Mouse (Mus musculus) T-cell, adult 66 days (primary cell): Measurements from ENCODE around the gene Dmrtc1c1. TPM values are rescaled to one million over a fixed set of nuclear protein-coding genes. Genes with fewer than 3 reads are reported as not detected.

Experiments
- total RNA-seq, 2 experiments: library from RNA; stranded (reverse); gene quantifications; 3 replicates in 1 of 2; 4 replicates in 1 of 2; pipeline ENCODE4 v1.2.4; 2023

Gene Dmrtc1c1
- not detected for total RNA-seq

DNA sequence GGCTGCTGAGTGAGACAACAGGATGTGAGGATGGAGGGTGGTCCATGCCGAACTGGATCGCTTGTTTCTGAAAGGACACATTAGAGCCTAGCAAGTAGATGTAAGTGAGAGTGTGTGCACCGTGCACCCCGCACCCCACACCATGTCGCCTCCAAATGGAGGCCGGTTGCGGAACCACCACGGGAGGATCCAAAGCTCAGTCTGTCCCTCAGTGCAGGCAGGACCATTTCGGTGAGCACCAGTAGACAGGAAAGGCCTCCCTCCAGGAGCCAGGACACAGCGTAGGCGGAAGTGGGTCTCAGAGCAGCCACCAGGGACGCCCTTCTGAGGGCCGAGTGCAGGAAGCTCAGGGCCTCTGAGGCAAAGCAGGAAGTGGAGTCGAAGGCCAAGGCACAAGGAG, at the start of gene Dmrtc1c1:
Dmrtc1c1 (plus strand) TSS at position 301 of the 400 bp plus-strand sequence.

DNA sequence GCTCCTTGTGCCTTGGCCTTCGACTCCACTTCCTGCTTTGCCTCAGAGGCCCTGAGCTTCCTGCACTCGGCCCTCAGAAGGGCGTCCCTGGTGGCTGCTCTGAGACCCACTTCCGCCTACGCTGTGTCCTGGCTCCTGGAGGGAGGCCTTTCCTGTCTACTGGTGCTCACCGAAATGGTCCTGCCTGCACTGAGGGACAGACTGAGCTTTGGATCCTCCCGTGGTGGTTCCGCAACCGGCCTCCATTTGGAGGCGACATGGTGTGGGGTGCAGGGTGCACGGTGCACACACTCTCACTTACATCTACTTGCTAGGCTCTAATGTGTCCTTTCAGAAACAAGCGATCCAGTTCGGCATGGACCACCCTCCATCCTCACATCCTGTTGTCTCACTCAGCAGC, 51.8 kb downstream of the Dmrtc1c1 start, which contains the start of gene Dmrtc1c2:
Dmrtc1c2 (minus strand) TSS at position 101 of the 400 bp plus-strand sequence.

Other genes with a start within 250 kb of the Dmrtc1c1 start
- gene Phka1, start 158.7 kb upstream of the Dmrtc1c1 start, total RNA-seq, result under 1 TPM in 1 of 2 experiments, not detected in 1; 0.09 TPM
- gene Gm3880, start 116.0 kb upstream of the Dmrtc1c1 start, total RNA-seq, result not detected
- gene Gm9112, start 95.3 kb upstream of the Dmrtc1c1 start, total RNA-seq, result not detected
- not detected for gene Dmrtc1b, start 95.1 kb upstream of the Dmrtc1c1 start, total RNA-seq
- not detected for gene Dmrtc1c2, start 51.7 kb downstream of the Dmrtc1c1 start, total RNA-seq
- not detected for gene 1700031F05Rik, start 65.0 kb downstream of the Dmrtc1c1 start, total RNA-seq
- not detected for gene Dmrtc1a, start 105.7 kb downstream of the Dmrtc1c1 start, total RNA-seq
- gene 1700011M02Rik, start 105.9 kb downstream of the Dmrtc1c1 start, total RNA-seq, result not detected
- gene 1700018G05Rik, start 125.4 kb downstream of the Dmrtc1c1 start, total RNA-seq, result not detected